Mouse (Mus musculus): ENCODE data around the gene Gstp2.
"Not testable (repeated sequence)": the region's sequence is repeated elsewhere in the genome, so short reads cannot be mapped to it uniquely, and the experiment has no call there.

- 0 out of 2 replicates have a peak, but pooled peaks have one; percentile 4 for TF ChIP-seq CTCF (IDR thresholded peaks at IDR 0.05; ENCODE audit: low read depth)
- TF ChIP-seq EP300 (IDR thresholded peaks at IDR 0.05; ENCODE audit: low read depth), result not testable (repeated sequence)
These were observed 3.2 kb upstream of the Gstp2 start for GRCm38 (mm10) chr19:4049069-4049468.
